Comparison of ENCODE assay signal across 28 mouse cellular contexts in the genomic region with DNA sequence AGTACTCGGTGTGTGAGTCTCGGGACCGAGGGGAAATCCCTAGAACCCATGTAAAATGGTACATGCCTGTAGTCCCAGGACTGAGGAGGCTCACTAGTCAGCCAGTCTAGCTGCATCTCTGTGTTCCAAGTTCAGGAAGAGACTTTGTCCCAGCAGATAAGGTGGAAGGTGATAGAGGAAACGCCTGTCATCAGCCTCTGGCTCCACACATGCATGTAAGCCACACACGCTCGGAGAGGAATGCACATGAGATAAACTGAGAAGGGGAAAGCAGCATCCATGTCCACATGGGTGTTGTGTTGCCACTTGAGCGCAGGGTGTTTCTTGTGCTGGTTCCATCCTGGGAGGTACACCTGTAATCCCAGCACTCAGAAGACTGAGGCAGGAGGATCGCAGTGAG. TPM values are rescaled to one million over a fixed set of nuclear protein-coding genes. Genes with fewer than 3 reads are reported as not detected.
DNase-seq lines count a peak whose midpoint lies in the region; ATAC-seq and TF ChIP-seq lines count a peak whose summit lies in the region.
"Had no signal": no experiment of that assay in that cellular context is flagged by ENCODE, and none has a peak within 500 bp of the region (broad histone marks: within the 10 kb centered on the region; RNA-seq: fewer than 3 reads in every experiment).

No protein-coding gene starts in this region.

- H3K4me2 ChIP-seq in heart, postnatal 0 days (ENCODE audit: low read depth, low read length), result no peak overlapping the region
- no peak overlapping the region for H3K4me2 ChIP-seq in CH12.LX (ENCODE audit: insufficient read depth, low read depth, poor library complexity, severe bottlenecking)
- H3K4me2 ChIP-seq in intestine, embryonic 16.5 days (ENCODE audit: low read depth, low read length), result no peak overlapping the region
- H3K4me2 ChIP-seq: forebrain, embryonic 13.5 days; heart, embryonic 13.5 days; hindbrain, embryonic 12.5 days; hindbrain, embryonic 15.5 days had no signal

- in situ Hi-C loops in CH12.LX (cut with MboI; ENCODE audit: low pct_ligation_motif_present, low pct_unique_long_range_greater_than_20kb, low sequenced_read_pairs), result loop anchor here (10.0 kb wide), 1 partner anchor 47 kb away; a partner anchor contains a TSS

- H3K36me3 ChIP-seq in heart, embryonic 10.5 days, result 0 out of 2 replicates have a peak, but pooled peaks cover 2% of the 10 kb centered on the region
- peaks cover 8% of the 10 kb centered on the region; the same call in 1 of the 2 replicates for H3K36me3 ChIP-seq in heart, postnatal 0 days (replicated peaks; ENCODE audit: control insufficient read depth, insufficient read depth, low read length)
- no peaks in the 10 kb centered on the region for H3K36me3 ChIP-seq in CH12.LX (replicated peaks in 1 of 2; ENCODE audit: control insufficient read depth in 1 of 2, insufficient read depth in 1 of 2, low read length in 1 of 2)
- H3K36me3 ChIP-seq in intestine, embryonic 16.5 days (ENCODE audit: control insufficient read depth, insufficient read depth, low read length), result no peaks in the 10 kb centered on the region
- H3K36me3 ChIP-seq: forebrain, embryonic 10.5 days had no signal

- TF ChIP-seq RAD21 in CH12.LX (IDR thresholded peaks at IDR 0.05; ENCODE audit: low read depth, low read length), result no peak

- intact Hi-C loops in heart, postnatal 14 days (cut with DNase I), result no loop called here
- intact Hi-C loops in heart, postnatal 36 days (cut with DNase I), result no loop called here

- no peak overlapping the region for H3K27ac ChIP-seq in heart, embryonic 10.5 days
- no peak overlapping the region for H3K27ac ChIP-seq in heart, postnatal 0 days (ENCODE audit: low read depth)
- no peak overlapping the region for H3K27ac ChIP-seq in CH12.LX (ENCODE audit: insufficient read depth, low read depth)
- peak overlapping the region; percentile 41; the same call in 1 of the 2 replicates for H3K27ac ChIP-seq in intestine, embryonic 16.5 days (ENCODE audit: low read length)
- H3K27ac ChIP-seq: forebrain, embryonic 10.5 days; forebrain, embryonic 13.5 days; heart, adult 2 months; heart, embryonic 13.5 days; hindbrain, embryonic 12.5 days; hindbrain, embryonic 15.5 days had no signal

- peaks cover 31% of the 10 kb centered on the region for H3K4me1 ChIP-seq in heart, embryonic 10.5 days
- peaks cover 4% of the 10 kb centered on the region; the same call in 1 of the 2 replicates for H3K4me1 ChIP-seq in heart, postnatal 0 days (ENCODE audit: control insufficient read depth, insufficient read depth)
- H3K4me1 ChIP-seq in CH12.LX (ENCODE audit: control insufficient read depth in 1 of 2, insufficient read depth in 2 of 2), result peaks cover 9 to 11% of the 10 kb centered on the region in 2 experiments
- peaks cover 23% of the 10 kb centered on the region for H3K4me1 ChIP-seq in intestine, embryonic 16.5 days (ENCODE audit: control insufficient read depth, insufficient read depth, low read length)

- peak; percentile 82 for DNase-seq in heart, embryonic 10.5 days (ENCODE audit: low spot score)
- DNase-seq in heart, postnatal 14 days, result no peak
- no peak for DNase-seq in heart, postnatal 0 days (ENCODE audit: low spot score)
- no peak for DNase-seq in heart, postnatal 36 days
- DNase-seq in CH12.LX (ENCODE audit: extremely low read depth), result peak; percentile 21
- DNase-seq in Muller cell, postnatal 12 days (ENCODE audit: inconsistent ontology term), result no peak
- no peak for DNase-seq in retina, postnatal 1 day
- DNase-seq: adrenal gland, adult 8-10 months; adrenal gland, postnatal 25 days; B cell, adult 2 months; cerebellum, adult 11-12 months; cerebellum, adult 8-10 months; cerebellum, postnatal 10 days; cerebellum, postnatal 36 days; gastrocnemius, postnatal 25 days; heart, adult 2 months; heart, postnatal 10 days; kidney, adult 2 months had no signal

- no peaks in the 10 kb centered on the region for H3K9me3 ChIP-seq in heart, embryonic 10.5 days
- H3K9me3 ChIP-seq in heart, postnatal 0 days (replicated peaks; ENCODE audit: control insufficient read depth, low read length), result no peaks in the 10 kb centered on the region
- H3K9me3 ChIP-seq in CH12.LX (replicated peaks; ENCODE audit: low read length), result no peaks in the 10 kb centered on the region
- H3K9me3 ChIP-seq in intestine, embryonic 16.5 days (ENCODE audit: control insufficient read depth, low read length), result no peaks in the 10 kb centered on the region
- H3K9me3 ChIP-seq: forebrain, embryonic 10.5 days; forebrain, embryonic 13.5 days; heart, embryonic 13.5 days; hindbrain, embryonic 12.5 days; hindbrain, embryonic 15.5 days had no signal

- H3K27me3 ChIP-seq in heart, embryonic 10.5 days (ENCODE audit: insufficient read depth, poor library complexity, severe bottlenecking), result peaks cover 11% of the 10 kb centered on the region; the same call in 1 of the 2 replicates
- H3K27me3 ChIP-seq in heart, postnatal 0 days (ENCODE audit: control insufficient read depth, insufficient read depth, low read length), result no peaks in the 10 kb centered on the region
- H3K27me3 ChIP-seq in CH12.LX (replicated peaks), result no peaks in the 10 kb centered on the region
- H3K27me3 ChIP-seq in intestine, embryonic 16.5 days (replicated peaks; ENCODE audit: control insufficient read depth, insufficient read depth, low read length), result no peaks in the 10 kb centered on the region
- H3K27me3 ChIP-seq: forebrain, embryonic 13.5 days; hindbrain, embryonic 12.5 days; hindbrain, embryonic 15.5 days had no signal

- no peak for TF ChIP-seq POLR2A in CH12.LX (IDR thresholded peaks at IDR 0.05; ENCODE audit: low read depth, low read length)

- H3K9ac ChIP-seq in heart, postnatal 0 days (replicated peaks; ENCODE audit: low read depth, low read length), result no peak overlapping the region
- H3K9ac ChIP-seq in CH12.LX (ENCODE audit: insufficient read depth, low read depth), result no peak overlapping the region
- peak overlapping the region; percentile 10; the same call in 1 of the 2 replicates for H3K9ac ChIP-seq in intestine, embryonic 16.5 days (ENCODE audit: low read depth, low read length)
- H3K9ac ChIP-seq: forebrain, embryonic 13.5 days; heart, embryonic 13.5 days; hindbrain, embryonic 12.5 days; hindbrain, embryonic 15.5 days had no signal

- H3K79me2 ChIP-seq in CH12.LX (replicated peaks; ENCODE audit: control insufficient read depth, extremely low read depth, insufficient read depth, poor library complexity, severe bottlenecking), result no peaks in the 10 kb centered on the region

- no peak for TF ChIP-seq EP300 in heart, postnatal 0 days (IDR thresholded peaks at IDR 0.05; ENCODE audit: low read depth)
- no peak for TF ChIP-seq EP300 in CH12.LX (IDR thresholded peaks at IDR 0.05; ENCODE audit: low read length)

- peak; percentile 27; the same call in 1 of the 2 replicates for ATAC-seq in heart, postnatal 0 days (ENCODE audit: insufficient read depth, low read depth)
- peak; percentile 68 for ATAC-seq in intestine, embryonic 16.5 days
- ATAC-seq: activated CD4-positive, CD25-positive, alpha-beta regulatory T cell, adult 4 months; forebrain, embryonic 13.5 days; forebrain, embryonic 16.5 days had no signal

- TF ChIP-seq CTCF in heart, postnatal 0 days (IDR thresholded peaks at IDR 0.05; ENCODE audit: low read depth), result no peak
- TF ChIP-seq CTCF in CH12.LX (conservative IDR thresholded peaks at IDR 0.05 in 1 of 2, IDR thresholded peaks at IDR 0.05 in 1 of 2; ENCODE audit: low read depth in 2 of 2, low read length in 2 of 2), result no peak

- dilution Hi-C loops in CH12.LX (cut with MboI; ENCODE audit: extremely low pct_ligation_motif_present, extremely low pct_unique_long_range_greater_than_20kb, low sequenced_read_pairs), result no loop called here

- no peak overlapping the region for H3K4me3 ChIP-seq in heart, embryonic 10.5 days
- H3K4me3 ChIP-seq in heart, postnatal 0 days (ENCODE audit: low read depth, low read length), result no peak overlapping the region
- H3K4me3 ChIP-seq in CH12.LX (replicated peaks in 1 of 3; ENCODE audit: low read depth in 2 of 3, low read length in 2 of 3, poor library complexity in 1 of 3), result no peak overlapping the region
- H3K4me3 ChIP-seq in intestine, embryonic 16.5 days (ENCODE audit: low read length), result no peak overlapping the region
- H3K4me3 ChIP-seq: forebrain, embryonic 10.5 days; forebrain, embryonic 13.5 days; heart, adult 2 months; heart, embryonic 13.5 days; hindbrain, embryonic 12.5 days; hindbrain, embryonic 15.5 days had no signal

- 60% methylated on average over 8 of the region's 8 CpGs for WGBS in heart, embryonic 10.5 days
- WGBS in heart, postnatal 0 days, result 47% methylated on average over 8 of the region's 8 CpGs
- WGBS in intestine, embryonic 16.5 days, result 77% methylated on average over 8 of the region's 8 CpGs

TF ChIP-seq in CH12.LX, 34 proteins besides CTCF, POLR2A, EP300 and RAD21 (continues in another document):
- TF ChIP-seq GABPA (IDR thresholded peaks at IDR 0.05; ENCODE audit: insufficient replicate concordance, low read depth, low read length) (no peak), SMC3 (IDR thresholded peaks at IDR 0.05; ENCODE audit: low read depth, low read length) (no peak), JUND (conservative IDR thresholded peaks at IDR 0.05; ENCODE audit: low read depth, low read length) (no peak), BHLHE40 (IDR thresholded peaks at IDR 0.05; ENCODE audit: low read depth, low read length) (no peak), ELF1 (IDR thresholded peaks at IDR 0.05; ENCODE audit: low read depth, low read length) (no peak), SIN3A (IDR thresholded peaks at IDR 0.05; ENCODE audit: low read length) (no peak)

RNA-seq across cellular contexts. Expression of a gene that starts 19.6 kb away (rescaled TPM):
- 6.3 and 7.4 TPM in 2 replicates for polyA plus RNA-seq in heart, embryonic 10.5 days (2016; fragmentation: Nextera tagmentation; extraction: Ambion mirVana)
- 10 to 100 TPM; 17.6 to 17.8 TPM for total RNA-seq in heart, postnatal 14 days (2021)
- total RNA-seq in heart, postnatal 0 days (2014; rRNA removed; ENCODE audit: low replicate concordance), result 13.0 and 13.2 TPM in 2 replicates
- 6.0 and 7.2 TPM in 2 replicates for polyA plus RNA-seq in heart, postnatal 0 days (2015; fragmentation: Nextera tagmentation; extraction: Ambion mirVana)
- 10 to 100 TPM; 16.8 to 18.1 TPM for total RNA-seq in heart, postnatal 36 days (2021)
- 2.4 and 4.5 TPM in 2 replicates for total RNA-seq in CH12.LX (2012; rRNA removed)
- 0.90 and 1.5 TPM in 2 replicates for total RNA-seq in CH12.LX (2014; rRNA removed)
- 1.7 and 3.1 TPM in 2 replicates for polyA plus RNA-seq in CH12.LX (2012; ENCODE audit: insufficient read length, low read depth)
- 14.4 and 16.6 TPM in 2 replicates for polyA plus RNA-seq in intestine, embryonic 16.5 days (2015; fragmentation: Nextera tagmentation; extraction: Ambion mirVana)

RNA-seq across cellular contexts. Expression of a gene that starts 48.3 kb away (rescaled TPM):
- polyA plus RNA-seq in heart, embryonic 10.5 days (2016; fragmentation: Nextera tagmentation; extraction: Ambion mirVana), result 0.20 and 0.23 TPM in 2 replicates
- 1 to 10 TPM; 2.7 to 3.4 TPM for total RNA-seq in heart, postnatal 14 days (2021)
- total RNA-seq in heart, postnatal 0 days (2014; rRNA removed; ENCODE audit: low replicate concordance), result 1.6 TPM in 1 of 2 replicates, not detected in the other
- polyA plus RNA-seq in heart, postnatal 0 days (2015; fragmentation: Nextera tagmentation; extraction: Ambion mirVana), result 1.3 and 1.7 TPM in 2 replicates
- 1 to 10 TPM; 2.9 to 3.6 TPM for total RNA-seq in heart, postnatal 36 days (2021)
- 10.8 and 11.1 TPM in 2 replicates for total RNA-seq in CH12.LX (2012; rRNA removed)
- total RNA-seq in CH12.LX (2014; rRNA removed), result 7.8 and 8.0 TPM in 2 replicates
- 9.8 and 11.7 TPM in 2 replicates for polyA plus RNA-seq in CH12.LX (2012; ENCODE audit: insufficient read length, low read depth)
- 2.8 and 3.0 TPM in 2 replicates for polyA plus RNA-seq in intestine, embryonic 16.5 days (2015; fragmentation: Nextera tagmentation; extraction: Ambion mirVana)
- total RNA-seq: hematopoietic stem cell, adult 5-6 weeks; MEL had no signal
- polyA plus RNA-seq: activated CD4-positive, CD25-positive, alpha-beta regulatory T cell, adult 4 months; forebrain, embryonic 13.5 days had no signal

Comparison
In these comparisons a context has a peak if more than half of its experiments do, and no peak if none do; other contexts are left out.
1. DNase-seq: peak in heart, embryonic 10.5 days (single experiment) and CH12.LX (single experiment); none in heart, postnatal 14 days (0 of 2), heart, postnatal 0 days (single experiment), heart, postnatal 36 days (0 of 2), Muller cell, postnatal 12 days (single experiment) and retina, postnatal 1 day (single experiment).